Mouse (Mus musculus): ENCODE measurements around the gene Ttc39d.
"Not testable (repeated sequence)": the region's sequence is repeated elsewhere in the genome, so short reads cannot be mapped to it uniquely, and the experiment has no call there.

The Ttc39d gene

GRCm38 (mm10) chr17:80206671-80207581 lies at the start of gene Ttc39d, which contains the start of gene Srsf7:
Ttc39d (plus strand) TSS chr17:80207460.
Srsf7 (minus strand) TSS chr17:80207307.
- DNase-seq (ENCODE audit: low spot score) = peak; percentile 96

- DNase-seq (ENCODE audit: low spot score) = no peak
These were observed 49.8 kb upstream of the Ttc39d start for GRCm38 (mm10) chr17:80157489-80157888.

- DNase-seq (ENCODE audit: low spot score) = peak; percentile 57
These were observed 46.8 kb upstream of the Ttc39d start for GRCm38 (mm10) chr17:80160454-80160853.

- DNase-seq (ENCODE audit: low spot score) = no peak
These were observed 43.3 kb upstream of the Ttc39d start for GRCm38 (mm10) chr17:80163991-80164390.

DNA sequence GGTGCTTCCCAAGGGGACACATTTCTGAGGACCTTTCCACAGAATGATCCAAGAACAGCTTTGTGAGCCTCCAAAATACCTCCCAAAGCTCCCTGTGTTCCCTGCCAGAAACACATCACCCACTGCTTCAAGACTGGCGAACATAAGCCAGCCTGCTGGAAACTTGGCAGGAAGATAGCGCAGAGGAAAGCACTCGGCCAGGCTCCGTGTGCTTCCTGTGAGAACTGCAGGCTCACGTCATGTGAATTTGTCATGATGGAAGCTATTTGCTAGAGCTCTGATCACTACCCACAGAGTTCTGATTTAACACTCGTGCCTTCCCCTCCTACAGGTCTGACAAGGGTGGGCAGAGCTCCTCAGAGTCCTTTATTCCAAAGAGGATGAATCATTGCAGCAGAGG lies 41.5 kb upstream of the Ttc39d start:
- no peak for DNase-seq (ENCODE audit: low spot score)

GRCm38 (mm10) chr17:80166346-80166745 lies 40.9 kb upstream of the Ttc39d start:
- DNase-seq (ENCODE audit: low spot score) = no peak

DNA sequence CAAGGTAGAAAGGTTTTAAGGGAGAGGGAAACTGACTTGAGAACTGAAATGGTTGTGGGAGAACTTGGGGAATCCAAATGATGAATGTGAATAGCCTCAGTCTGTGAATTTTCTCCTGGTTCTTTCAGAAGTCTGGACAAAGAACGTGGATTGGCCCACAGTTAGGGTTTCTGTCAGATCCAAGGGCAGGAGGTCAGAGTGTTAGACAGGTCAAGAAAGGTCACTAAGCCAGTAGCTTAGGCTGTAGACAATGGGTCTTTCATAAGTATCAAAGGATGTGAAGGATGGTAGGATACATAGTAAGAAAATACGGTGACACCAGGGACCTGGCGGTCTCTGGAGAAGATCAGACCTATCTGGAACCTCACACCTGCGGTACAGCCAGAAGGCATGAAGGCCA lies 39.8 kb upstream of the Ttc39d start:
- no peak for DNase-seq (ENCODE audit: low spot score)

GRCm38 (mm10) chr17:80167851-80168251 lies 39.4 kb upstream of the Ttc39d start:
- DNase-seq (ENCODE audit: low spot score) = no peak

DNA sequence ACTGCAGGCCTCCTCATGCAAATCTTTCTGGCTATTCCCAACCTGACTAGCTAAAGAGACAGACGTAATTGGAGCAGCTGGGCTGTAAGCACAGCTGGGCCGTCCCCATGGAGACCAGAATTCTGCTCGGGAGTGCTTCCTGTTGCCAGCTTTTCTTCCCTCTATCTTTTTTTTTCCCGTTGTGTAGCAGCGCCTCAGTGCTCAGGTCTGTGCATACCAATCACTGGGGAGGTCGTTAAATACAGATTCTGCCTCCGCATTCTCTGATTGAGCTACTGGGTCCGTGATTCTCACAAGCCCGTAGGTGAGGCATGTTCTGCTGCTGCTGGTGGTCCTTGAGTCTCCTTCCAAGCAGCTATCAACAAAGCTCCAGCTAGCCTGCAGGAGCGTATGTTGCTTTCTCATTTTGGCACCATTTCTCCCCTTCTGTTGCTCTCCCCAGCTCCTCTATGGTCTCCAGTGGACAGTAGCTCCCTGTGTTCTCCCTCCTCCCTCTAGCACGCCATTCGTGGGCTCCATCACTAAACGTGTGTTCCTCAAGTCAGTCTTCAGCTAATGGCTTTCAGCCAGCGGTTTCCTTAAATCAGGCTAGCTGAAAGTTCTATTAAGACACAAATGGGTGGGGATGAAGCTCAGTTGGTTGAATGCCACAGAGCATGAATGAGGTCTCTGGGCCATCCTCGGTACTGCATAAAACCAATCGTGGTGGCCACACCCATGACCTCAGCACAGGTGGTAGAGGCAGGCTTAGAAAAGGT lies 38.7 kb upstream of the Ttc39d start:
- peak; percentile 25 for DNase-seq (ENCODE audit: low spot score)

GRCm38 (mm10) chr17:80169792-80170191 lies 37.5 kb upstream of the Ttc39d start:
- no peak for DNase-seq (ENCODE audit: low spot score)

DNA sequence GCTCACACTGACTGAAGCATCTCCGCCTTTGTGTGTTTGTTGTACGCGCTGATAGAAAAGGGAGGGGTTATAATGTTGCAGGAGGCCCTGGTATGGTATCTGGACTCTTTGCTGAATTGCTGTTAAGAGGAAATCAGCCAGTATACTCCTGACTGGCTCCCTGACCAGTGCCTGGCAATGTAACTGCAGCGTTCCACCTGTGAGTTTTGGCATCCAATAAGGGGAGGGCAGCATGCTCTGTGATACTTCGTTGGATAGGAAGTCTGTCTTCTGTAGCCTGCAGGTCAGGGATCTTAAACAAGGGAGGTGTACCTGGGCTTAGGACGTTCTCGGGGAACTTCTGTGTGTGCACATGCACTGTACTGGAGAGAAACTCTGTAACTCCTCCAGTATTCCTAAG lies 36.3 kb upstream of the Ttc39d start:
- DNase-seq (ENCODE audit: low spot score) = no peak

GRCm38 (mm10) chr17:80171948-80172347 lies 35.3 kb upstream of the Ttc39d start:
- no peak for DNase-seq (ENCODE audit: low spot score)

DNA sequence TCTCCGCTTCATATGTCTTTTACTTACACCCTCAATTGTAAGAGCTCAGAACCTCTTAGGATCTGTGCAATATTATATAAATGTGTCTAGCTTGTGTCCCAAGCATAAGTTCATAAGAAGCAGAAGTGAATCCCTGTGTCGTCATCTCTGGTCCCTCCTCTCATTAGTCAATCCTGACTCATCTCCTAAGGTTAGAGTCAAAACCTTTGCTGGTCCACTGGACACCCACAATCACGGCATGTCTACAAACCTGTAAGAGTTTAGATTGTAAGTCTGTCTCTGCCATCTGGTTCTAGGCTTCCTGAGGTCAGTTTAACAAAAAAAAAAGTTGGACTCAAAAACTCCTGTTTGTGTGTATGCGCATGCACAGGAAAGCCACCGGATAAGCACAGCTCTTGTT lies 34.5 kb upstream of the Ttc39d start:
- DNase-seq (ENCODE audit: low spot score) = no peak

- DNase-seq (ENCODE audit: low spot score) = no peak
These were observed 33.6 kb upstream of the Ttc39d start for GRCm38 (mm10) chr17:80173708-80174107.

- DNase-seq (ENCODE audit: low spot score) = no peak
These were observed 33.1 kb upstream of the Ttc39d start for GRCm38 (mm10) chr17:80174146-80174545.

DNA sequence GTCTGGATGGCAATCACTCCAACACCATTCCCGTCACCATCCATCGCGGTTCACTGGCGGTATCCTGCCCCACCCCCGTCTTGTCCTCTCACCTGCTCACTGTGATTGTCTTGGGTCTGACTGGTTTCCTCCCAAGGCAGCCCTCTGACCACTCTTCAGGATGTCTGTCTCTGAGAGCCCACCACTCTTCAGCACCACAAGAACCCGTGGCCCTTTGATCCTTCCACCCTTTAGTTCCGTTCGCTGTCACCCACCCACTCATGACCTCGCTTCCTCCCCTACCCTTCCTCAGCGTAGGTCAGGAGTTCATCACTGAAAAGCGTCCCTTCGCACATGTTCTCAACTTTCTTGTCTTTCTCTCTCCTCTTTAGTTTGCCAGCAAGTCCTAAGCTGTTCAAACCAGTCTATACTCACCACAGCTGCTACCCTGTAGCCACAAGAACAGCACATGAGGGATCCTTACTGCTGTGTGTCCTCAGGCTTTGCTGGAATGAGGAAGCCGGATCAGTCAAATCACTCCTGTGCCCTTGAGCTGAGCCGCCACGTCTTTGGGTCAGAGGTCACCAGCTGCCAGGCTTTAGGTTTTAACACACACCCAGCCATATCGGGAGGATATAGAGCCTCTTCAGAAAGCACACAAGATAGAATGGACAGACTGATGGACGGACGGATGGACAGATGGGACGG lies 32.4 kb upstream of the Ttc39d start:
- DNase-seq (ENCODE audit: low spot score) = no peak

- DNase-seq (ENCODE audit: low spot score) = no peak
These were observed 31.9 kb upstream of the Ttc39d start for GRCm38 (mm10) chr17:80175386-80175739.

GRCm38 (mm10) chr17:80175966-80176365 lies 31.3 kb upstream of the Ttc39d start:
- DNase-seq (ENCODE audit: low spot score) = no peak

DNA sequence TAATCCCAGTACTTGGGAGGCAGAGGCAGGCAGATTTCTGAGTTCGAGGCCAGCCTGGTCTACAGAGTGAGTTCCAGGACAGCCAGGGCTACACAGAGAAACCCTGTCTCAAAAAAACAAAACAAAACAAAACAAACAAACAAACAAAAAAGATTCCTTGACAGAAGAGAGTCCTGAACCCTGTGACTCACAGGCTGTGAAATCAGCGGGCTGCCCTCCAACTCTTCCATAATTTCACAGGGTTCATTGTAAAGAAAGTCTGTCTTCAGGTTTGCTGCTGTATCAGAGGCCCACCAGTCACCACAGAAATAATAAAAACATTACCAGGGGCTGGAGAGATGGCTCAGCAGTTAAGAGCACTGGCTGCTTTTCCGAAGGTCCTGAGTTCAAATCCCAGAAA lies 28.4 kb upstream of the Ttc39d start:
- not testable (repeated sequence) for DNase-seq (ENCODE audit: low spot score)

DNA sequence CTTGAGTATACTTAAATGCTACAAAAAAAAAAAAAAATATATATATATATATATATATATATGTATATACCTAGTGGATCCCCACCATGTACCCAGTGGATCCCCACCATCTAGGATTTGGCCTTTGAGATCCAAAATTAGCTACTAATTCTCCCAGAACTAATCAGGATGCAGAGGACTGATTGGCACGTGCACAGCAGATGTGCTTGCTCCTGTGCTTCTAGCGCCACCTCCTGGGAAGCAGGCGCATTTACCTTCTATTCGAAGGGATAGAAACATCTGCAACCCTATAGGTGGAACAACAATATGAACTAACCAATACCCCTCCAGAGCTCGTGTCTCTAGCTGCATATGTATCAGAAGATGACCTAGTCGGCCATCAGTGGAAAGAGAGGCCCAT lies 27.3 kb upstream of the Ttc39d start:
- DNase-seq (ENCODE audit: low spot score) = peak; percentile 47

GRCm38 (mm10) chr17:80180468-80180867 lies 26.8 kb upstream of the Ttc39d start:
- DNase-seq (ENCODE audit: low spot score) = no peak

DNA sequence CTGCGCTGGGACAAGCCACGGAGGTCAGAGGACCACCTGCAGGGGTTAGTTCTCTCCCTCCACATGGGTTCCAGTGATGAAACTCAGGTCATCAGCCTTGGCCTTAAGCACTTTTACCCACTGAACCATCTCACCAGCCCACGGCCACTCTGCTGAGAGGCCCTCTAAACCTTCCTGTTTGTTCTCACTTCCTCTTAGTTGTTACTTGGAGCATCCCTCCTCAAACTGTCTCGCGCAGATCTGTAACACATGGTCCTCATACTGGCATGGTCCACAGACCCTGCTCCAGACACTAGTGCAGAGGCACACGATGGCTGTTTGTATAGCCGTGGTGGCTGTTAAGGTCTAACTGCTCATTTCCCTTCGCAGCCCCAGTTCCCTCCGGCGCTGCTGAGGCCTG lies 23.6 kb upstream of the Ttc39d start:
- DNase-seq (ENCODE audit: low spot score) = no peak

- no peak for DNase-seq (ENCODE audit: low spot score)
These were observed 14.2 kb upstream of the Ttc39d start for GRCm38 (mm10) chr17:80193075-80193474.

Data from ovary, adult 18-20 months (tissue).